ENCODE assay signal across 9 mouse cellular contexts in genomic region chr10:74935016-74935415, GRCm38 (mm10). TPM values are rescaled to one million over a fixed set of nuclear protein-coding genes. Genes with fewer than 3 reads are reported as not detected.
DNase-seq lines count a peak whose midpoint lies in the region; ATAC-seq and TF ChIP-seq lines count a peak whose summit lies in the region.
"Had no signal": no experiment of that assay in that cellular context is flagged by ENCODE, and none has a peak within 500 bp of the region (broad histone marks: within the 10 kb centered on the region; RNA-seq: fewer than 3 reads in every experiment).

No protein-coding gene starts in this region.

- WGBS in liver, postnatal 0 days (ENCODE audit: insufficient replicate concordance): 20% methylated on average over 6 of the region's 6 CpGs

- H3K4me1 ChIP-seq in liver, postnatal 0 days (ENCODE audit: insufficient read depth): no peaks in the 10 kb centered on the region
- H3K4me1 ChIP-seq: limb, embryonic 12.5 days had no signal

- no peak overlapping the region for H3K9ac ChIP-seq in liver, postnatal 0 days (replicated peaks)
- H3K9ac ChIP-seq: limb, embryonic 12.5 days had no signal

- H3K27me3 ChIP-seq in liver, postnatal 0 days (ENCODE audit: insufficient read depth, low read length): no peaks in the 10 kb centered on the region
- H3K27me3 ChIP-seq: limb, embryonic 12.5 days had no signal

- peak; percentile 53 for TF ChIP-seq CTCF in liver, postnatal 0 days (IDR thresholded peaks at IDR 0.05; ENCODE audit: low read depth)

- no peaks in the 10 kb centered on the region for H3K36me3 ChIP-seq in liver, postnatal 0 days (replicated peaks; ENCODE audit: insufficient read depth, low read length)
- H3K36me3 ChIP-seq: limb, embryonic 12.5 days had no signal

- H3K27ac ChIP-seq in liver, postnatal 0 days (ENCODE audit: low read depth): no peak overlapping the region
- H3K27ac ChIP-seq: limb, embryonic 12.5 days had no signal

- H3K4me2 ChIP-seq in liver, postnatal 0 days (ENCODE audit: low read depth, low read length): no peak overlapping the region
- H3K4me2 ChIP-seq: limb, embryonic 12.5 days had no signal

- no peak for ATAC-seq in liver, postnatal 0 days
- no peak for ATAC-seq in activated CD4-positive, CD25-positive, alpha-beta regulatory T cell, adult 4 months

- no peak for TF ChIP-seq EP300 in liver, postnatal 0 days (IDR thresholded peaks at IDR 0.05; ENCODE audit: low read depth)

- DNase-seq in adrenal gland, postnatal 10 days: peak; percentile 39
- no peak for DNase-seq in adrenal gland, postnatal 25 days
- peak; percentile 52 for DNase-seq in layer of hippocampus, adult 11-12 months (ENCODE audit: low spot score)
- DNase-seq in layer of hippocampus, adult 8-10 months (ENCODE audit: low spot score in 2 of 2): no peak
- DNase-seq in NIH3T3 (ENCODE audit: low read depth): peak; percentile 29
- peak; percentile 28 for DNase-seq in liver, postnatal 0 days
- no peak for DNase-seq in thymus, postnatal 0 days (ENCODE audit: low spot score)

- no peak overlapping the region for H3K4me3 ChIP-seq in liver, postnatal 0 days (ENCODE audit: low read depth, low read length)
- H3K4me3 ChIP-seq: limb, embryonic 12.5 days had no signal

- H3K9me3 ChIP-seq in liver, postnatal 0 days (ENCODE audit: low read length): no peaks in the 10 kb centered on the region
- H3K9me3 ChIP-seq: limb, embryonic 12.5 days had no signal

RNA-seq across cellular contexts. Expression of gene Gnaz, which starts 32.0 kb away (rescaled TPM):
- total RNA-seq in adrenal gland, postnatal 10 days (2021): 1 to 10 TPM; 2.0 to 4.8 TPM
- 2.4 and 3.5 TPM in 2 replicates for total RNA-seq in adrenal gland, postnatal 25 days (2021)
- total RNA-seq in layer of hippocampus, adult 8-10 months (2022): 100 to 1,000 TPM in 2 of 4 experiments, 10 to 100 TPM in 2; 88.3 to 111 (median 102) TPM
- 3.4 and 3.7 TPM in 2 replicates for polyA plus RNA-seq in liver, postnatal 0 days (2015; fragmentation: Nextera tagmentation; extraction: Ambion mirVana)
- 0.06 and 0.30 TPM in 2 replicates for polyA plus RNA-seq in thymus, postnatal 0 days (2015; fragmentation: Nextera tagmentation; extraction: Ambion mirVana)
- polyA plus RNA-seq in activated CD4-positive, CD25-positive, alpha-beta regulatory T cell, adult 4 months (2017; shearing (Covaris generic)): not detected

Comparison
In these comparisons a context has a peak if more than half of its experiments do, and no peak if none do; other contexts are left out.
1. DNase-seq: peak in adrenal gland, postnatal 10 days (single experiment), layer of hippocampus, adult 11-12 months (single experiment), NIH3T3 (single experiment) and liver, postnatal 0 days (single experiment); none in adrenal gland, postnatal 25 days (single experiment), layer of hippocampus, adult 8-10 months (0 of 2) and thymus, postnatal 0 days (single experiment).
2. RNA of gene Gnaz, which starts 32.0 kb away (total RNA-seq): 88.3 to 111 TPM in layer of hippocampus, adult 8-10 months; 2.0 to 4.8 TPM in adrenal gland, postnatal 10 days and 2.4 to 3.5 TPM in adrenal gland, postnatal 25 days; every median in the first group is over 10 times any median in the second.